Mouse (Mus musculus) c-Kit-negative CD71-positive TER-119-positive erythroid progenitor cells, embryonic 14.5 days (primary cell): ENCODE data around the gene Grik5.

Experiments used
- DNase-seq: peaks from one replicate; pipeline ENCODE4 v3.0.0-alpha.2; 2013; ENCODE audit warnings: low read depth, low spot score

The Grik5 gene

DNA sequence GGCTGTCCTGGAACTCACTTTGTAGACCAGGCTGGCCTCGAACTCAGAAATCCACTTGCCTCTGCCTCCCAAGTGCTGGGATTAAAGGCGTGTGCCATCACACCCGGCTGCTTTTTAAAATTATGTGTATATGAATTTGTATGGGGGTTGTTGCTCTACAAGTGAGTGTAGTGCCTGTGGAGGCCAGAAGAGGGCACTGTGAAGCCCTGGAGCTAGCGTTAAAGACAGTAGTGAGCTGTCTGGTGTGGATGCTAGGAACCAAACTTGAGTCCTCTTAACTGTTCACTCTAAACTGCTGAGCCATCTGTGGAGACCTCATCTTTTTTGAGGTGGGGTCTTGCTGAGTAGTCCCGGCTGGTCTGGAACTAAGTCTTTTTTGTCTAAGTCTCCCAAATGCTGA, 86.3 kb downstream of the Grik5 start:
- DNase-seq, result no peak

DNA sequence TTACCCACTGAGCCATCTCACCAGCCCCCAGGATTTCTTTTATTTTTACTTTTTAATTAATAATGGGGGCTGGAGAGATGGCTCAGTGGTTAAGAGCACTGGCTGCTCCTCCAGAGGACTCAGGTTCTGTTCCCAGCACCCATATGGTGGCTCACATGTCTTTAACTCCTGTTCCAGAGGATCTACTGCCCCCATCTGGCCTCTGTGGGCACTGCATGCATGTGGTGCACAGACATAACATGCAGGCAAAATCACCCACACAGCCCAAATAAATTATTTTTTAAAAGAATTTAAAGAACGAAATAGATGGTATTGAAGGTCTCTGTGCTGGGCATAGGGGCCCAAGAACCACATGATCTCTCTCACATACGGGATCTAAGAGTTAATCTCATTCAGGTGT, 87.8 kb downstream of the Grik5 start:
- no peak for DNase-seq

DNA sequence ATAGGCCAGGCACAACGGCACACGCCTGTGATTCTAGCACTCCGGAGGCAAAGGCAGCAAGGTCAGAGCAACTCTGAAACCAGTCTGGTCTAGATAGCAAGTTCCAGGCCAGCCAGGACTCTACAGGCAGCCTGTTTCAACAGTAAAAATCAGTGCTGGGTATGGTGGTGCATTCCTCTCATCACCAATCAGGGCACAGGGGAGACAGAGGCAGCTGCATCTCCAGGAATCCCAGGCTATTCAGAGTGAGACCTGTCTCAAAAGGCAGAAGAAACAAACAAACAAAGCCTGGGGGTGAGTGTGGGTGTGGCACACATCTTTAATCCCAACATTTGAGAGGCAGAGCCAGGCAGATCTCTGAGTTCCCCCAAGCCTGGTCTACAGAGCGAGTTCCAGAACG, 88.8 kb downstream of the Grik5 start:
- DNase-seq, result no peak

DNA sequence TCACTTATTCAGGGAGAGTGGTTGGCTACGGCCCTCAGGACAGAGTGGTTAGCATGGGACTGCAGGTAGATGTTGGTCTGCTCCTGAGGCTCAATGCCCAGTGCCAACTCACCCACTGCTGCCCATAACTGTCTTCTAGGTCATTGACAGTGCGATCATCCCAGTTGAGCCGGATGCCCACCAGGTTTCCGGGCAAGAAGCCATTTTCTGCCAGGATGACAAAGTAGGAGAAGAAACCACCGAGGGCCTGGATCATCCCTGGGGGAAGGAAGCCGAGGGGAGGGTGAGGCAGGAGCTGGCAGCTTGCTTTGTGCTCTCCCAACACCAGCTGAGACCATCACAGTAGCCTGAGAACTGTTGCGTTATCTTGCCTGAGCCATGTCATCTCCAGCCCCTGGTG, 91.7 kb downstream of the Grik5 start:
- no peak for DNase-seq

DNA sequence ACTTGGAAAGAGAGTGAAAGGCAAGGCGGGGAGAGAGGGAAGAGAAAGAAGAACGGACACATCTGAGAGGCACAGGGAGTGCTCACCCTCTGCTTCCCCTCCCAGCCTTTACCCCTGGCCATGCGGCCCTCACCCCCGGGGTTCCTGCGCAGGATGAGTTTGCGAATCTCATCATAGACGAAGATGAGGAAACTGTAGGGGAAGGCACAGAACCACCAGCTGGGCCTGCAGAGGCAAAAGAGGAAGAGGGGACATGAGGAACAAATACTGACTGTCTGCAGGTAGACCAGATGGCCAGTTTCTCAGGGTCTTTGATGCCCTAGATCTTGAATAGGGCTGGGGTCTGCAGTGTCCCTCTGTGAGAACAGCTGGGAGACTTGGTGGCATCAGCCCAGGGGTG, 93.4 kb downstream of the Grik5 start:
- no peak for DNase-seq

DNA sequence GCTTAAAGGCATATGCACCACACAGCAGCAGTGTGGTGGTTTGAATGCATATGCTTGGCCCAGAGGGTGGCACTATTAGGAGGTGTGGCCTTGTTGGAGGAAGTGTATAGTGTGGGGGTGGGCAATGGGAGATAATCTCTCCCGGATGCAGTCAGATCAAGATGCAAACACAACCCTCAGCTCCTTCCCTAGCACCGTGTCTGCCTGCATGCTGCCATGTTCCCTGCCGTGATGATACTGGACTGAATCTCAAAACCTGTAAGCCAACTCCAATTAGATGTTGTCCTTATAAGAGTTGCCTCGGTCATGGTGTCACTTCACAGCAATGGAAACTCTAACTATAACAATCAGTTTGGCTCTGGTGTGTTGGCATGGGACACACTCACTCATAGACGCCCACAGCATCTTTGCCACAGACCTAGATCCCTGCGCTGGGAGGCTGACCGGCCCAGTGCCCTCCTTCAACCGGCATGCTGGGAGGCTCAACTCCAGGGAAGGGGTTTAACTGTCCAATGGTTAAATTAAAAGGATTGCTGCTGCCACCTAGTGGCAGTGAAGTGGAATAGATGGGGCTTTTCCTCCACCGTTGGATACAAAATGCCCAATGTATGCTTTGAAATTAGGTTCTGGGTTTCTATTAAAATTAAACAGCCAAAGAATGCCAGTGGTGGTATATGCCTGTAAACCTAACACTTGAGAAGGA, 97.1 kb downstream of the Grik5 start:
- peak; percentile 36 for DNase-seq

DNA sequence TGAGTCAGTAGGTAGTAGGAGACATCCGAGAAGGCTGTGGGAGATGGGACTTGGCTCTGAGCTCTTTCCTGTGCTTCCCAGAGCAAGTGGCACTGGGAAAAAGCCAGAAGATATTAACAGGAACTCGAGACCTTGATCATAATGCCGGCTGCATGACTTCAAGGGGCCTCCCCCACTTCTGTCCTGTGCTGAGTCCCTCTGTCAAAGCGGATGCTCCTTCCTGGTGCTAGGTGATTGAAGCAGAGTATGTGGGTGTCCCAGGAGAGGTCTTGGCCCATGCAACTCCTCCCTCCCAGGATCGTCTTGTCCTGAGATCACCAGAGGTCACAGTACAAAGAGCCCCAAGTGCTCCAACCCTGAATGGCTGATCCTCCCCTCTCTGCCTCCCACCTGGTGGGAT, 98.2 kb downstream of the Grik5 start:
- DNase-seq, result no peak

DNA sequence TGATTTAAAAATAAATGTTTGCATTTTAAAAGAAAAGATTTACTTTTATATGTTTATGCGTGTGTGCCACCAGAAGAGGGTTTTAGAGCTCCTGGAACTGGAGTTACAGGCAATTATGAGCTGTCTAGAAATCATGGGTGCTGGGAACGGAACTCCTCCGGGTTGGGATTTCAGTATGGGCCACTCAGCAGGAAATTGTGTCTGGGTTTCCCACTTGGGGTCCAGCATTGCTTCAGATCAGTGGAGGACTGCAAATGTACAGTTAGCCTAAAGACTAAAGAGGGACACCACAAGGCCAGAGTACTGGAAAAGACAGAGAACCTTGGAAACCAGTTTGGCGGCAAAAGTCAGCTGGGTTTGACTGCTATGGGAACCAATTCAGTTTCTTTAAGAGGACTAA, 98.9 kb downstream of the Grik5 start:
- DNase-seq, result no peak

DNA sequence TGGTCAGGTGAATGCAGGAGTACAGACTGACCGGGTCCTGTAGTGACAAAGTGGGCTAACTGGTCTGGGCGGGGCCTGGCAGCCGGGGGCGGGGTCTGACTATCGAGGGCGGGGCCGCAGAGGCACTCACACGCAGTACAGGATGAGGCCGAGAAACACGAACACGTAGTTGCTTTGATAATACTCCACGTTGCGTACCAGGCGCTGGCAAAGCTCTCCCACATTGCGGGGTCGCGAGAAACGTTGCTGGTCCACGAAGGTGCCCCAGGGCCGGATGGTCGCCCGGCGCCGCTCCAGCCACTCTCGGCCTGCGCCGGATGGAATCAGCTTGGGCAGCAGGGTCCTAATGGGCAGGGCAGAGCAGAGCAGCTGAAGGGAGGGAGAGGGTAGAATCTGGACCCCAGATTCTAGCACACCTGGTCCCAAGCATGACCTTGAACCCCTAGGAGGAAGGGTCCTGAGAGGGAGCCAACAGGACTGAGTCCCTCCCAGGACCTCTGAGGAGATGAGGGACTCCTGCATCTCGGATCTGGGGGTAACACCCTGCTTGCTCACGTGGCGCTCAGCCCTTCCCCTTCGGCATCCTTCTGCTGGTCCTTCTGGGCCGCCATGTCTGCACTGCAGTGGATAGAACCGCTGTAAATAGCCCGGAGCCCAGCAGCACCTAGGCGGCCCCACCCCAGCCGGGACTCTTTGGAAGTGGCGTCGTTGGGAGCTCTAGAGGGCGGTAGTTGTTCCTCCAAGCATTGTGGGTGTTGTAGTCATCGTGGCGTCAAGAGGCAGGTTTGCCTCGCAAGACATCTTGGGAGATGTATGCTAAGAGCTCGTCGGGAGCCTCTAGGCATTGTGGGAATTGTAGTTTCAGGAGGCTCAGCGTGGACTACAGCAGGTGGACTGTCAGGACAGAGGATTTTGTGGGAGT, 99.9 kb downstream of the Grik5 start, which contains the start of gene Rabac1:
Gene Rabac1 (minus strand): TSS at position 783 of the 922 bp plus-strand sequence.
- DNase-seq, result peak; percentile 84

DNA sequence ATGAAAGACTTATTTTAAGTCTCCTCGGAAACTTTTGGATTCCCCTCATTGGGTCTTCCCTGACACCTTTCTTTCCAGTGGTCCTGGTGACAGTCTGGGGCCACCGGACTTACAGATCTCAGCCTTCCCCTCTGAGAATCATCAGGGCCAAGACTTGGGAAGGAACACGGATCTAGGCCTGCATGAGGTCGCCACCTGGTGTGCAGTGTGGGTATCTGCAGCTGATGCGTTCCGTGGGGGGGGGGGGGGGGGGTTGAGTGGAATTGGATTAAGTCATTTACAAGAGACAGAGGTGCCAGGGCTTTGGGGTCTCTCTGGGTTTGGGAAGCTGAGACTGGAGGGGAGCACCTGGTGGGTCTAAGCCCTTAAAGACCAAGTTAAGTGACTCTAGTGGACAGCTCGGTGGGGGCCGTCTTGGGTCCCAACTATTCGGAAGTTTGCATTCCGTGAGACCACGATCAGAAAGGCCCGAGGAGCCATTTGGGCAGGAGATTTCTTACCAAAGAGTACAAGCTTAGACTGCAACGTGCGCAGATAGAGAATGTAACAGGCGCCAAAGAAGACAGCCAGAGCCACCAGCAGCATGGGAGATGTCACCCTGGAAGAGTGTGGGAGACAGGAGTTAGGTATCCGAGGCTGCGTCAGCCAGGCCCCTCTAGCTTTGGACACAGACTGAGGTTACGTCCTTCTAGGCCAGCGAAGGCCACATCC, 100.7 kb downstream of the Grik5 start:
- DNase-seq, result peak; percentile 51

DNA sequence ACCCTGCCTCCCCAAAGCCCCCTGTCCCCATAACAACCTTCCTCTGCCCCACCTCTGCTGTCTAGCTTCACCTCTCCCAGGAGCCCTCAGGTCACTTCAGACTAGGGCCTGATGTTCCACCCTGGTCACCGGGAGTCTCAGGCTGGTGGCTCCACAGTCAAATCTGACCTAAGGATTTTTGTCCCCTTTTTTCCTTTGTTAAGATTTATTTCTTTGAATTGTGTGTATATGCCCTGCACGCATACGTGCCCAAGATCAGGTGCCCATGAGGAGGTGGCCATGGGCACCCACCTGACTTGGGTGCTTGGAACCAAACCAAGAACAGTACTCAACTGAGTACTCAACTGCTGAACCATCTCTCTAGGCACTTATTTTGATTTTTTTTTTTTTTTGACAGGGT, 101.8 kb downstream of the Grik5 start:
- no peak for DNase-seq

DNA sequence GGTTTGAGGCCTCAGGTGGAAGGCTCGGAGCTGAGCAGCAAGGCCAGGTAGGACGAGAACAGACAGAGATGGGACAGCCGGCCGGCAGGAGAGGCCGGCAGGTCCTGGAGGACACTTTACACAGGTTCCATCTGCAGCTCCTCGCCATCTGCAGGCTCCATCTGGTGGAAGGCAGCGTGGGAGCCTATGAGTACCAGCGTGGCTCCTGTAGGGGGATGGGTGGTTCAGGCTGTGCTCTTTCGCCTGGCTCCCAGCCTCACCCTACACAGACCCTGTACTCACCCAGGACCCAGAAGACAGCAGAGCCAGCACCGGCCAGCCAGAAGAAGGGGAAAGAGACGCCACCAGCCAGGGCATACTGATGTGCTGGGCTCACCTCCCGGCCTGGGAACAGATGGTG, 102.3 kb downstream of the Grik5 start:
- no peak for DNase-seq

DNA sequence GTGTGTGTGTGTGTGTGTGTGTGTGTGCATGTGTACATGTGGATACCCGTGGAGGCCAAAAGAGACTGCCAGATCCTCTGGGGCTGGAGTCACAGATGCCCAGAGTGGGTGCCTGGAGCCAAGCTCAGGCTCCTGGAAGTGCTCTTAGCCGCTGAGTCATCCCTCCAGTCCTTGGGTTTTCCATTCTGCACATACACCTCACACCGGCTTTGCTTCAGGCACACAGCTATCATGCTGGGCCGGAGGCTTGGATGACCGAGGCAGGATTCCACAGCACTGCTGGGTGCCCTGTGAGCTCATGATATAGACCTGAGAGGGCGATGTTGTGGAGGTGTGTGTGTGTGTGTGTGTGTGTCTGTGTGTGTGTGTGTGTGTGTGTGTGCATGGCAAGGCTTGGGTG, 103.7 kb downstream of the Grik5 start:
- DNase-seq, result no peak

DNA sequence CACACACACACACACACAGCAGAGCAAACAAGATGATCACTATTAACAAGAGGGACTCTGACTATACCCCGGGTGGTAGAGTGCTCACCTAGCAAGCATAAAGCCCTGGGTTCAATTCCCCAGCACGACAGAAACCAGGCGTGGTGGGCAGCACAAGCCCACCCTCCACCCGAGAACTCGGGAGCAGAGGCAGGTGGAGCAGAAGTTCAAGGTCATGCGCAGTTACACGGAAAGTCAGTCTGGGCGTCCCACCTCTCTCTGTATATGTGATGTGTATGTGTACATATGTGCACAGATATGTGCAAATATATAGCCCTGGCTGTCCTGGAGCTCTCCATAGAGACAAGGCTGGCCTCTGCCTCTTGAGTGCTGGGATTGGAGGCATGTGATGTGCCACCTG, 104.2 kb downstream of the Grik5 start:
- no peak for DNase-seq

DNA sequence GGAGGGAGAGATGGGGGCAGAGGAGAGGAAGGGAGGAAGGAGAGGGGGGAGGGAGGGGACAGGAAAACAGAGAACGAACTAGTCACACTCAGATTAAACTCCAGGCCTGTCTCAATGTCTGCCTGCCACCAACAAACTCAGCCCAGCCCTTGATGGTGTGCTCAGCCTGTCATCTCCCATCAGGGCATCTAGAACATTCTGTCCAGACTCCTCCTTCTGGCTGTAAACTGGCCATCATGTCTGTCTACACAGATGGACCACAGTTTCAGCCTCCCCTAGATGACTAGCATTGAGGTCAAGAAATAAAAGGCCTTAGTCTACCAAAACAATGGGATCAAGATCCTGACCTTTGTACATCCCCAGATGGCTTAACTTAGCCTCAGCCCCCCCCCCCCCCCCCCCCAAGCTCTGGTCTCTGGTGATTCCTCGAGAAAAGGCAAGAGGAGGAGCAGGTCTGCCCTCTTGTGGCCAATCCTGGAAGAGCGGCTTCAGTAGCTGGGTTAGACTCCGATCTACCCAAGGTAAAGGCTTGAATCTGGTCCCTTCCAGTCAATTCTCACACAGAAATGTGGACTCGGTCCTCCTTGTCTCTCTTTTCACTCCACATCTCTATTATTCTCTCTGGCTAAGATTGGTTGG, 107.1 kb downstream of the Grik5 start:
- DNase-seq, result peak; percentile 36

DNA sequence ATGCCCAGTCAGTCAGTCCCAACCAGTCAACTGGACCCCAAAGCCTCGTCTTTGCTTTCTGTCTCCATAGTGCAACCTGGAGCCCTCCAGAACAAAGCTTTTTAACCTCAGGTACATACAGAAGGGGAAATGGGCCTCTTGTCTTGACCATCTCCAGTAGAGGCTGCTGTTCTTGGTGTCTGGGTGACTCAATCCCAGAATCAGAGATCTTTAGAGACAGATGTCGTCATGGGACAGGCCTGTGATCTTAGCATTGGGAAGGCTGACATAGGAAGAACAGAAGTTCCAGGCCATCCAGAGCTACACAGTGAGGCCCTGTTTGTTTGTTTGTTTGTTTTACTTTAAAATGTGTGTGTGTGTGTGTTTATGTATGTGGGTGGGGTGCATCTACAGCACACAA, 107.9 kb downstream of the Grik5 start:
- DNase-seq, result no peak
